Mouse (Mus musculus) stomach, embryonic 16.5 days (tissue): Measurements from ENCODE around the gene Olfr808. TPM values are rescaled to one million over a fixed set of nuclear protein-coding genes. Genes with fewer than 3 reads are reported as not detected.

ENCODE experiments used
- ATAC-seq: fragments of 200-750 bp; cut with Nextera tagmentation; 2 replicates; pipeline ENCODE4 v1.8.0; 2017; ENCODE audit warnings: moderate number of reproducible peaks, moderate TSS enrichment; ENCODE audit not compliant: insufficient read depth, low FRiP score
- H3K27ac ChIP-seq: fragments of 300-500 bp; sonication (generic); 2 replicates; pipeline ENCODE4 v1.5.1; 2014; ENCODE audit warnings: low read length
- H3K27me3 ChIP-seq: fragments of 300-500 bp; sonication (generic); 2 replicates; pipeline ENCODE4 v1.6.1; 2014; ENCODE audit warnings: low read length, control low read depth, mixed read lengths; ENCODE audit not compliant: control insufficient read depth, insufficient read depth
- H3K36me3 ChIP-seq: fragments of 300-500 bp; sonication (generic); 2 replicates; pipeline ENCODE4 v1.6.1; 2014; ENCODE audit warnings: low read length; ENCODE audit not compliant: control insufficient read depth, insufficient read depth
- H3K4me1 ChIP-seq: fragments of 300-500 bp; sonication (generic); 2 replicates; pipeline ENCODE4 v1.6.1; 2014; ENCODE audit warnings: low read length, control low read depth, mixed read lengths; ENCODE audit not compliant: control insufficient read depth, insufficient read depth
- H3K4me2 ChIP-seq: fragments of 300-500 bp; sonication (generic); 2 replicates; pipeline ENCODE4 v1.6.1; 2014; ENCODE audit warnings: low read depth, low read length, mixed read lengths
- H3K4me3 ChIP-seq: fragments of 300-500 bp; sonication (generic); replicated peaks from 2 replicates; pipeline ENCODE4 v1.5.1; 2014; ENCODE audit warnings: mild to moderate bottlenecking, low read length
- H3K9ac ChIP-seq: fragments of 300-500 bp; sonication (generic); 2 replicates; pipeline ENCODE4 v1.6.1; 2014; ENCODE audit warnings: low read length
- H3K9me3 ChIP-seq: fragments of 300-500 bp; sonication (generic); replicated peaks from 2 replicates; pipeline ENCODE4 v1.6.1; 2016; ENCODE audit warnings: low read length, control low read depth; ENCODE audit not compliant: control insufficient read depth
- WGBS: fragments of 180-500 bp; shearing (Covaris S2); extraction: QIAGEN DNeasy Blood & Tissue Kit; methylation state at CpG from one replicate; pipeline ENCODE4 v1.1.7; 2014; 5-methylcytosine and 5-hydroxymethylcytosine counted together
- polyA plus RNA-seq: library from polyadenylated mRNA; unstranded; fragments of >200 nt; fragmentation: Nextera tagmentation; extraction: Ambion mirVana; gene quantifications from 2 replicates; pipeline ENCODE4 v1.2.1, GENCODE M21; 2015

The Olfr808 gene
- polyA plus RNA-seq = not detected in 2 replicates

DNA sequence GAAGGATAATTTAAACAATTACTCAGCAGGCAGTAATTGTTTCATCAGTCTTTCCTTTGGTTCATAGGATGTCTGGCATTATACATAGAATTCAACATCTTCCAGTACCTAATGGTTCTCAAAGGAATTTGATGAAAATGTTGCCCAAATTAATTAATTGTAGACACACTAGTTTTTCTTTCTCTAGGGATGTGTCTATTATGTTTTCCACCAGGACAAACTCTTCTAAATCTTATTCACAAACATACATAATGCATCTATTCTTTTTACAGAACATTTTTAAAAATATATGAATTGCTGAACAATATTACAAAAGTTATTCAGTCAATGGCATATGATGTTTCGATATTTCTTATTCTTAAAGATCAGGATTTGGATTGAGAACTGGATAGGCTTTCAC lies at the start of gene Olfr808:
Gene Olfr808 (plus strand): TSS at position 301 of the 400 bp plus-strand sequence.
- H3K4me2 ChIP-seq = no peak within 1 kb of the TSS
- no peaks in the 10 kb centered on the region for H3K9me3 ChIP-seq
- no peak for ATAC-seq
- H3K27me3 ChIP-seq = no peaks in the 10 kb centered on the region
- no peak within 1 kb of the TSS for H3K27ac ChIP-seq
- 92% methylated on average over 1 of the region's 1 CpGs for WGBS
- H3K4me1 ChIP-seq = no peaks in the 10 kb centered on the region
- no peak within 1 kb of the TSS for H3K4me3 ChIP-seq
- H3K9ac ChIP-seq = no peak within 1 kb of the TSS
- H3K36me3 ChIP-seq = no peaks in the 10 kb centered on the region

DNA sequence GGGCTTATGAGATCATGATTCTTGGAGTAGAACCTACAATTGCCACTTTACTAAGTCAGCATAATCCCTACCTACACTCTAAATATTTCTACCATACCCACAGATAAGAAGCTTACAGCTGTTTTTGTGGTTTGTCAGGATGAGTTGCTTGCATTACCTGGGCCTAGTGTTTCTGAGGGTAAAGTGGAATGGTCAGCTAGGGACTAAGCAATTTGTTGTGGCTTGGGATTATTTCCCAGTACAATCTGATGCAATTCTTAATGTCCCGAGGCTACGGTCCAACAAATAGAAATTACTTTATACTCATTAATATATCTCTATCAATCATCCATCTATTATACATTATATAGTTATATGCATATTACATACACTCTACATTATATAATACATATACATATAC lies 36.0 kb upstream of the Olfr808 start, which contains the start of gene Olfr805:
Gene Olfr805 (minus strand): TSS at position 101 of the 400 bp plus-strand sequence.
- 94% methylated on average over 2 of the region's 2 CpGs for WGBS
- no peaks in the 10 kb centered on the region for H3K4me1 ChIP-seq

DNA sequence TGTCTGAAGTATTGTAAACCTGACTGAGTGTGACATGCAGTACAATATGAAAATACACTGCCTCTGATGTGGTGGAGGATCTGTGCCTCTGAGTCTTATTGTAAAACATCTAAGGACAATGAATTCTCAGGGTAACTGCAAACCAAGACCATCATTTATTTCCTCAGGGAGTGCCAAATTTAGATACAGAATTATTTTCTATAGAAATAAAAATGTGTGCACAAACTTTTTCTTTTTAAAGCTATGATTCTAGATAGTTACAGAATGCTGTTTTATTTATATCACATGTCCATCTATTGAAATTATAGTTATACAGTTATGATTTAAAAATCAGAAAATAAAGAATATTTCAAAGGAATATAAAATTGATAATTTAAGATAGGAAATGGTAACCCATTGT lies 23.5 kb upstream of the Olfr808 start, which contains the start of gene Olfr806:
Gene Olfr806 (minus strand): TSS at position 101 of the 400 bp plus-strand sequence.
- H3K27me3 ChIP-seq = no peaks in the 10 kb centered on the region
- no peaks in the 10 kb centered on the region for H3K36me3 ChIP-seq
- H3K4me1 ChIP-seq = no peaks in the 10 kb centered on the region
- H3K9me3 ChIP-seq = no peaks in the 10 kb centered on the region
- no peak for ATAC-seq
- H3K4me2 ChIP-seq = no peak within 1 kb of the TSS
- no peak within 1 kb of the TSS for H3K4me3 ChIP-seq
- no peak within 1 kb of the TSS for H3K27ac ChIP-seq
- no peak within 1 kb of the TSS for H3K9ac ChIP-seq

More for the DNA sequence above, 36.0 kb upstream of the Olfr808 start, which contains the start of gene Olfr805:
- Histone ChIP-seq H3K9me3 (no peaks in the 10 kb centered on the region), H3K27ac (no peak within 1 kb of the TSS), H3K4me2 (no peak within 1 kb of the TSS), H3K27me3 (no peaks in the 10 kb centered on the region), H3K4me3 (no peak within 1 kb of the TSS), H3K36me3 (no peaks in the 10 kb centered on the region), H3K9ac (no peak within 1 kb of the TSS)
- no peak for ATAC-seq

DNA sequence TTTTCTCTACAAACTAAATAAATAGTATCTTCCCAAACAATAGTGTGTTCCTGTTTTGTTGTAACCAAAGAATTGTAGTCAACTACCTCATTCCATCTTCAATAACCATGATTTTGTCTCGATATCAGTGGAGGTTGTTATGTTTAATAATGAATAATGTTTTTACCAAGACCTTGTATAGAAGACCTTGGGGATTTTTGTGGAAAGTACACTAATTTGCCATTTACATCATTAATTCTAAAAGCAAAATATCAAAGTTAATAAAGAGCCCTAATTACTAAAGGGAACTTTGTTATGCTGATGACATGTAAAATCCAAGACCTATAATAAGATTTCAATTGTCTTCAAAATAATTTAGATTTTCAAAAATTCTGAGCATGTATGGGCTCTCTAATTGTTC lies 7.6 kb upstream of the Olfr808 start, which contains the start of gene Olfr807:
Gene Olfr807 (minus strand): TSS at position 101 of the 400 bp plus-strand sequence.
- H3K27me3 ChIP-seq = no peaks in the 10 kb centered on the region
- H3K9me3 ChIP-seq = no peaks in the 10 kb centered on the region
- H3K27ac ChIP-seq = no peak within 1 kb of the TSS
- no peak for ATAC-seq
- no peak within 1 kb of the TSS for H3K4me2 ChIP-seq
- no peaks in the 10 kb centered on the region for H3K36me3 ChIP-seq
- H3K4me3 ChIP-seq = no peak within 1 kb of the TSS
- no peak within 1 kb of the TSS for H3K9ac ChIP-seq
- WGBS = 92% methylated on average over 1 of the region's 1 CpGs
- H3K4me1 ChIP-seq = no peaks in the 10 kb centered on the region

DNA sequence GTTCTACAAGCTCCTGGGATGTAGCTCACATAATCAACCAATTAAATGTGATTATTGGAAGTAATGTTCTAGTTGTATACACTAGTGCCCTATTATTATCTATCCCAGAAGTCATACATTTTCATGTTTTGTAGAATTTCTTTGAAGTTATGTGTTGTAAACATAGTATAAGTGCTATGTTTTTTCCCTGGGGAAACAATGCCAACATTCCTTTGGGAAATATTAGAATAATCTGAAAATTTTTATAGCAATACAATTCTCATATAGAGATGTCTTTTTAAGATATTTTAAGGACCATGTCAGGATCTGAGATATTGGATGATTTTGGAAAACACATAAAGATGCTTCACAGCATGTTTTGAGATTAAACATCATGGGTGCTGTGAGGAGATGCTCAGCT lies 9.1 kb downstream of the Olfr808 start, which contains the start of gene Olfr809:
Gene Olfr809 (plus strand): TSS at position 301 of the 400 bp plus-strand sequence.
- no peaks in the 10 kb centered on the region for H3K27me3 ChIP-seq
- no peaks in the 10 kb centered on the region for H3K9me3 ChIP-seq
- H3K36me3 ChIP-seq = no peaks in the 10 kb centered on the region
- H3K4me2 ChIP-seq = no peak within 1 kb of the TSS
- H3K27ac ChIP-seq = no peak within 1 kb of the TSS
- H3K4me3 ChIP-seq = no peak within 1 kb of the TSS
- no peak for ATAC-seq
- no peaks in the 10 kb centered on the region for H3K4me1 ChIP-seq
- no peak within 1 kb of the TSS for H3K9ac ChIP-seq

DNA sequence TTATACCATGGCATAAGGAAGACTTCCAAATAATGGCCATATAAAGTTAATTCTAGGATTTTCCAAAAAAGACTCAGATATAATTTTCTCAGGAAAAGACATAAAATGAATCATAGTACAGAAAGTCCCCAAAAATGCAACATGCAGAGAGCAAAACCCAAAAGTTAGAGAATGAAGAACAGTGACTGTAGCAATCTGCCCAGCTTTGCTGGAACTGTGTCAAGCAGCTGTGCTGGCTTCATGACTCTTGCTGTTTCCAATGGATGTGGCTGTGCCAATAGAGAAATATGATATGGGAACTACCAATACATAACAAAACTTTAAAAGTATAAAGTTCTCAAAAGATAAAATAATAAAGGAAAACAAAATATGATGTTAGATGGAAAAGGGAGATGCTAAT lies 12.8 kb downstream of the Olfr808 start:
- Histone ChIP-seq H3K9ac (no peak overlapping the region), H3K4me2 (no peak overlapping the region), H3K9me3 (no peaks in the 10 kb centered on the region), H3K4me3 (no peak overlapping the region), H3K4me1 (no peaks in the 10 kb centered on the region), H3K36me3 (no peaks in the 10 kb centered on the region), H3K27ac (no peak overlapping the region), H3K27me3 (no peaks in the 10 kb centered on the region)
- ATAC-seq = no peak

DNA sequence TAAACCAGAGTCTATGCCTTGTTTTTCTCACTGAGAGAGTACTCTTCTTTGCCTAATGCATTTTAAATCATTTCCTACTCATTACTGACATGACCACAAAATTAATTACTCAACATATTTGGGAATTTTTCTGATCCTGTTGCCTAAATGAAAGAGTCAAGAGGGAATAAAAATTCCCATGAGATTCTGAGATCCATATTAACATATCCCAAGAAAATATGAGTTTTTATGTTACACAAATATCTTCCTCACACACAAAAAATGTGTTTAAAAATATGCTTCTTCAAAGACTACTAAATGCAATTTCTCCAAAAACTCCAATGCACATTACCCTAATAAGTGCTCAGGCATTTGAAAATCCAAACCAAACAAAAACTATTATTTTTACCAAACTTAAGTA lies 29.5 kb downstream of the Olfr808 start, which contains the start of gene Olfr810:
Gene Olfr810 (minus strand): TSS at position 101 of the 400 bp plus-strand sequence.
- Histone ChIP-seq H3K4me1 (no peaks in the 10 kb centered on the region), H3K36me3 (no peaks in the 10 kb centered on the region), H3K9ac (no peak within 1 kb of the TSS), H3K27ac (no peak within 1 kb of the TSS), H3K27me3 (no peaks in the 10 kb centered on the region), H3K9me3 (no peaks in the 10 kb centered on the region), H3K4me2 (no peak within 1 kb of the TSS), H3K4me3 (no peak within 1 kb of the TSS)
- ATAC-seq = no peak

DNA sequence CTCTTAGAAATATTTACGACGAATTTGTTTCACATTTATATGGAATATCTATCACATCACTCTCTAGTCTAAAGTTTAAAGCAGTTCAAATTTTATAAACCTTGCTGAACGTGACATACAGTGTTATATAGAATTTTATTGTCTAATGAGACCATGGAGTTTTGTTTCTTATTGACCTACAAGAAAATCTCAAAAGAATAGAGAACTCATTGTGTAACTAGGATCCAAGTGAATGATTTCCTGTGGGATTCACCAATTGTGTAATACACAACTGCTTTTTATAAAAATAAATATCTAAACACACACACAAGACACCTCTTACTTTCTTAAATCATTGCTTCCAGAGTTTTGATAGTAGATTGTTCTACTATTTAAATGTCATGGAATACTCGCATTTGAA lies 39.0 kb downstream of the Olfr808 start, which contains the start of gene Olfr811:
Gene Olfr811 (minus strand): TSS at position 101 of the 400 bp plus-strand sequence.
- WGBS = 74% methylated on average over 4 of the region's 4 CpGs
- H3K27me3 ChIP-seq = no peaks in the 10 kb centered on the region
- no peak for ATAC-seq

More for the DNA sequence above, 39.0 kb downstream of the Olfr808 start, which contains the start of gene Olfr811:
- Histone ChIP-seq H3K36me3 (no peaks in the 10 kb centered on the region), H3K4me2 (no peak within 1 kb of the TSS), H3K27ac (no peak within 1 kb of the TSS), H3K4me1 (no peaks in the 10 kb centered on the region), H3K4me3 (no peak within 1 kb of the TSS), H3K9ac (no peak within 1 kb of the TSS), H3K9me3 (no peaks in the 10 kb centered on the region)
